Mouse (Mus musculus) frontal cortex, postnatal 25 days (tissue): ENCODE data around the gene Tnfsf12.

Experiments
- DNase-seq, 2 experiments: peaks; one replicate each; pipeline ENCODE4 v3.0.0; 2022; ENCODE audit warnings: low spot score in 2 of 2

The Tnfsf12 gene

GRCm38 (mm10) chr11:69655264-69656064, 40.2 kb downstream of the Tnfsf12 start, which contains the start of gene Sox15:
Gene Sox15, plus strand, starts transcription at chr11:69655314.
- peak; percentile 61 to 63 for DNase-seq

- no peak for DNase-seq
Measured at GRCm38 (mm10) chr11:69654760-69655159, 40.9 kb downstream of the Tnfsf12 start.

GRCm38 (mm10) chr11:69653399-69653798, 42.2 kb downstream of the Tnfsf12 start:
- DNase-seq: no peak

- no peak for DNase-seq
Measured at GRCm38 (mm10) chr11:69645860-69646259, 49.8 kb downstream of the Tnfsf12 start.
